Mouse (Mus musculus) embryonic fibroblast, embryonic 13.5 days (primary cell): ENCODE measurements around the gene Spats2l. TPM values are rescaled to one million over a fixed set of nuclear protein-coding genes. Genes with fewer than 3 reads are reported as not detected.

Experiments used
- H3K27ac ChIP-seq: 2 replicates; pipeline ENCODE4 v1.5.1; 2012; ENCODE audit warnings: low read length, control low read depth, inconsistent platforms; ENCODE audit not compliant: insufficient read depth
- H3K4me1 ChIP-seq: 2 replicates; pipeline ENCODE4 v1.6.1; 2011; ENCODE audit warnings: low read length; ENCODE audit not compliant: control insufficient read depth, insufficient read depth
- H3K4me3 ChIP-seq: 2 replicates; pipeline ENCODE4 v1.5.1; 2011; ENCODE audit warnings: mild to moderate bottlenecking, control low read depth, low read length; ENCODE audit not compliant: insufficient read depth
- CTCF ChIP-seq: IDR thresholded peaks from 2 replicates; pipeline ENCODE4 v1.5.1; 2011; ENCODE audit warnings: mild to moderate bottlenecking, control low read depth, low read length, moderate library complexity, borderline replicate concordance; ENCODE audit not compliant: insufficient read depth
- POLR2A ChIP-seq: IDR thresholded peaks from 2 replicates; pipeline ENCODE4 v1.6.1; 2011; ENCODE audit warnings: low read depth, mild to moderate bottlenecking, control low read depth, low read length, moderate library complexity
- polyA plus RNA-seq: library from polyadenylated mRNA; stranded (reverse); fragments of >200 nt; gene quantifications from 2 replicates; pipeline ENCODE4 v1.2.4, GENCODE M21; 2011; ENCODE audit warnings: low read depth; ENCODE audit not compliant: missing spikeins, insufficient read length

Gene Spats2l
- polyA plus RNA-seq, 1 experiment: 50.3 TPM

DNA sequence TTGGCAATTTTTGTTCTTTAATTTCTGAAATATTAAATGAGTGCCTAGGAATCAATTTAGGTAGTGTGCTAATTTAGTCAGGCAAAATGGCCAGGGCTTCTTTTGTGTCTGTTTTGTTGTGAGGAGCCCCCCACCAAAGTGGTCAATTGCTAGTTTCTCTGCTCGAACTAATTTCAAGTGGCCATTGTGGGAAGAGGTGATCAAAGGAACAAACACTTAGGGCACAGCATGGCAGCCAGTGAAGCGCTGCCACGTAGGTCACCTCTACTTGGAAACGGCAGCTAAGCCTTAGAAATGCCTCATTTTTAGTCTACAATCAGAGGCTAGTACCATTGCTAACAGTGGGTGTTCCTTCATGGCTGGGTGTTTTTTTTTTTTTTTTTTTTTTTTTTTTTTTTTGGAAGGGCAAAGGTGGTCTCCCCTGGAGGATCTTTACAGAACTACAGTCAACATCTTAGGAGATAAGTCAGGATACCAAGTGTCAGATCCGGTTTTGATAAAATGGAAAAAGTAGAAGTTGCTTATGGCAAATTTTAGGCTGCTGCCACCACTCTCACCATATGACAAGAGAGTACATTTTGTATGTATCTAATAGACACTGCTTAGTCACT, 2.8 kb downstream of the Spats2l start:
- Histone ChIP-seq H3K4me1 (no peaks in the 10 kb centered on the region), H3K4me3 (no peak overlapping the region), H3K27ac (no peak overlapping the region)
- TF ChIP-seq POLR2A: no peak
- no peak for TF ChIP-seq CTCF

DNA sequence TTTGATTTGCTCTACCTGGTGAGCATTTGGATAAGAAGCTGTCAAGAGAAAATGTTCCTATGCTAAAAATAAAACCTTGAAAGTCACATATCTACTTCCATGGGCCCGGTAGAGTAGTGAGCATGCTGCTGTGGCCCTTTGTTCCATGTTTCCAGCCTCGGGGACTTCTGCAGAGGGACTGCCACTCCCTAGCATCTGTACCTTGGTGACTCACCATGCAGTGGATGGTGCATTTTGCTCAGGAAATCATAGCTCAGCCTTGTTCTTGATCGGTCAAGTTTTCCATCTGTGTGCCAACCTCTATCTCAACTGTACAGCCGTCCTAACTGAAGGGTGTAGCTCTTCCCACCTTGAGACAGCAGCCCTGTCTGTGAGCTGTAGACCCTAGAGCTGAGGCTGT, 10.3 kb downstream of the Spats2l start:
- no peak overlapping the region for H3K27ac ChIP-seq
- no peaks in the 10 kb centered on the region for H3K4me1 ChIP-seq
- H3K4me3 ChIP-seq: no peak overlapping the region
- no peak for TF ChIP-seq POLR2A
- TF ChIP-seq CTCF: no peak

DNA sequence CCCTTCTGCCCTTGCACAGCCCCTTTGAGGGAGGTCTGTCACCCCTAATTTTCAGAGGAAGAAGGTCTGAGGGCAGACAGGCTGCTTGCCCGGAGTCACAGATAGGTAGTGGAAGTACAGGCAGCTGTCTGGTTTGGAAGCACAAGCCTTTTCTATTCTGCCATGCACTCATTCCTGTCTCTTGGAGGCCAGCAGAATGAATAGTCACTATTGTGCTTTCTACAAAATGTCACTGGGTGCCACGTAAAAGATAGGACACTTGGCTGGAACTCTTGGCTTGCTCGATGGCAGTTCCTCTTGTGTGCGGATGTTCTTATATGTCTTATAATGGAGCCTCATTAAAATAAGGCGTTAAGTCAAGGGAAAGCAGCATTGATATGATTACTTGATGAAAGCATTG, 15.9 kb downstream of the Spats2l start:
- no peak overlapping the region for H3K4me3 ChIP-seq

DNA sequence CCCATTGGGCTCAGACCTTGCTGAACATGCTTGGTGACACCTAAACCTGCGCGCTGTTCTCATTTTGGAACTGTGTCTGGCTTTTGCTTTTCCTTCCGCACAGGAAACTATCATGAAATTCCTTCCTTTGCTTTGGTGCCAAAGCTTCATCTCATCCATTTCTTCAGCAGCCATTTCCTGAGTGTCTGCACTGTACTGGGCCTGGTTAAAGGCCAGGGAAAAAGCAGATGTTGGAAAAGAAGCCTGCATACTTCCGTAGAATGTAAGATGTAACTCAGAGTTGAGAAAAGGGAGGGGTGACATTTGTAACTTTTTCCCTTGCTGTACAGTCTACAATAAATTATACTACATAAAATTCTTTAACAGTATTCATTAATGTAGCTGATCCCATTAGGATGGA, 18.2 kb downstream of the Spats2l start:
- Histone ChIP-seq H3K27ac (no peak overlapping the region), H3K4me1 (peaks cover 3% of the 10 kb centered on the region; the same call in 1 of the 2 replicates), H3K4me3 (no peak overlapping the region)
- TF ChIP-seq POLR2A: no peak
- no peak for TF ChIP-seq CTCF

More for the DNA sequence above, 15.9 kb downstream of the Spats2l start:
- Histone ChIP-seq H3K4me1 (peaks cover 3% of the 10 kb centered on the region; the same call in 1 of the 2 replicates), H3K27ac (no peak overlapping the region)
- no peak for TF ChIP-seq POLR2A
- TF ChIP-seq CTCF: no peak

DNA sequence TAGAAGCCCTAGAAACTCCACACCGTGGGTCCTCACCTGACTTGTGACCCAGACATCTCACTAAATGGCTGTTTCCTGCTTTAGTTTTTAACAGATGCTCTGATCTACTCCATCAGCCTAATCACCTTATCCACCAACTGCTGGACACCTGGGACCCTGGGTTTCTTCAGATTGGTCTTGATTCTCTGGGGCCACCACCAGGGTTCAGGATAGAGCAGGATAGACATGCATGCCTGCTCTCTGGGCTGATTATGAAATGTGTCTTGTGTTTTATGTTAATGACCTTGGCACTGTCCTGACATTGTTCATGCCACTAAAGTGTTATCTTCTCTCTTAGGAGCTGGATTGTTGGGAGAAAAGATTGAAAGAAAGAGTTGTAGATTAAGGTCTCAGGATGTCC, 21.9 kb downstream of the Spats2l start:
- TF ChIP-seq POLR2A: no peak
- no peak for TF ChIP-seq CTCF
- no peak overlapping the region for H3K27ac ChIP-seq
- H3K4me1 ChIP-seq: peaks cover 3% of the 10 kb centered on the region; the same call in 1 of the 2 replicates
- H3K4me3 ChIP-seq: no peak overlapping the region

DNA sequence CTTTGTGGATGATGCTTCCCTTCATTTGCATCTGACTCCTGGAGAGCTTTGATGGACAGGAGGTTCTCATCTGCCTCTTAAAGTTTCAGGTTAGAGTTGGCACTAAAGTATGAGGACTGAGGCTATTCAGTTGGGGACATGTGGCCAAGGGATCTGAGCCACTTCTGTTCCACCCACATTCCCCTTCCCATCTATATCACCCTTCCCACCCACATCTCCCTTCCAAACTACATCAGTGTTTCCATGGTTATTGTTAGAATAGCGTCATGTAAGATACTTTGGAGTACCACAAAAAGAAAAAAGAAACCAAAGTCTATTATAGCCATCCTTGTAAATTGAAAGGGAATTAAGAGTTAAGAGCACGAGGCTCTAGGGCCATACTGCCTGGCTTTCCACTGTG, 25.4 kb downstream of the Spats2l start:
- H3K27ac ChIP-seq: no peak overlapping the region
- no peak for TF ChIP-seq POLR2A
- TF ChIP-seq CTCF: no peak
- H3K4me3 ChIP-seq: no peak overlapping the region
- no peaks in the 10 kb centered on the region for H3K4me1 ChIP-seq

DNA sequence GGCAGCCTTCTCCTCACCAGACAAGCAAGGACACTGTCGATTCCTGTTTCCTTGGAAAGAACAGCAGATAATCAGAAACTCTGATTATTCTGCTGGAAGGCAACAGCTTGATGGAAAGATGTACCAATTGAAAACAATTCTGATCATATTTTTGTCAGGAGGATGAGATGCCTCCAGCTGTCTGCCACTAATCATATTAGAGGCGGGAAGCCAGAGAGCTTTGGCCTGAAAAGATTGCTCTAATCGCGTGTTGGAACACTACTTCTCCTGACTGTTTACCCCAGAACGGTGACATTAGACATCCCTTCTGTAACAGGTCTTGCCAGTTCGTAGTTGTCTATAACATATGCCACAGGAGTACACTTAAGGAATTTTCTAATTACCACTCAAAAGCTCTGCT, 26.9 kb downstream of the Spats2l start:
- TF ChIP-seq CTCF (no peak), POLR2A (no peak)
- Histone ChIP-seq H3K27ac (no peak overlapping the region), H3K4me1 (no peaks in the 10 kb centered on the region), H3K4me3 (no peak overlapping the region)

DNA sequence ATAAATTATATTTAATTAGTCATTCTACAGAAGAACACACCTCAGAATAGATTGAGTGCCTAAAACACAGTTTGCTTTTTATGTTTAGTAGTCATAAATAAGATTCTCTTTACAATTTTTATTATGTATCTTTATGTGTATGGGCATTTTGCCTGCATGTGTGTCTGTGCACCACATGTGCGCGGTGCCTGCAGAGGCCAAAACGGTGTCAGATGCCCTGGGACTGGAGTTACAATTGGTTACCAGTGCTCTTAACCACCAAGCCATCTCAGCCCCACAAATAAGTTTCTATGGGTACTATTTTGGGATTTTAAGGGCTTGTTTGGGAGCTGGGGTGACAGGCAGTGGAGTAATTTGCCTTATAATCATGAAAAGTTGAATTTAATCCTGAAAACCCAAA, 32.2 kb downstream of the Spats2l start:
- no peak overlapping the region for H3K4me3 ChIP-seq
- H3K27ac ChIP-seq: no peak overlapping the region
- TF ChIP-seq POLR2A (no peak), CTCF (no peak)
- no peaks in the 10 kb centered on the region for H3K4me1 ChIP-seq

DNA sequence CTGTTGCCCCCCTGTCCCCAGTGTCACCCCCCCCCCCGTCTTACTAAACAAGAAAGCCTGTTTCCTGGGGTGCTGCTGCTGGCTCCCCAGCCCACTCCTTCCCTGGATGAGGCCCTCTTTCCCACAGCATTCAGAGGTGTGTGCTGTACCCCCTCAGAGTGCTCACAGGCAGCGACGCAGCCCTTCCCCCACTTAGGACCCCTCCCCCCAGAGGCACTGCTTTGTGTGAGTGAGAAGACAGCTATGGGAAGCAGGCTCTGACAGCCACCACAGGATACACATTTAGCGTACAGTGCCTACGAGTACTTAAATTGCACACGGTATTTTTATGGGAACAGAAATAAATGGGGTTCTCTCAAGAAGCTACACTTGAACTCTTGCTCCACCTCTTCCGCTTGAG, 33.9 kb downstream of the Spats2l start:
- Histone ChIP-seq H3K4me1 (no peaks in the 10 kb centered on the region), H3K27ac (no peak overlapping the region)

DNA sequence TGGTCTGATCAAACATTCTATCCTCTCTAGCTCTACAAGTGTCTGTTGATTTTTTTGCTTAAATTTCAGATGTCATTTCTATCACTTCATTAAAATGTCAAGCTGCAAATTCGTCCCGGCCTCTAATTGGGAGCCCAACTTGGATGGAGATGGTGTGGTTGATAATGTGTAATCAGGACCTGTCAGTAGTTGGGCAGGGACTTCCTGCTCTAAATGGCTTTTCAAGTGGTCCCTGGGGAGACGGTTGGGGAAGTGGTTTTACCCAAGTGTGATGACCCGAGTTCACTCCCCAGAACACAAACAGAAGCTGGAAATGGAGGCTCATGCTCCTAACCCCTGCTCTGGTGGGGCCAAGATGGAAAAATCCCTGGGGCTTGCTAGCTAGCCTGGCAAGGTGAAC, 36.3 kb downstream of the Spats2l start:
- Histone ChIP-seq H3K4me3 (no peak overlapping the region), H3K4me1 (no peaks in the 10 kb centered on the region), H3K27ac (no peak overlapping the region)
- TF ChIP-seq POLR2A (no peak), CTCF (no peak)

More for the DNA sequence above, 33.9 kb downstream of the Spats2l start:
- H3K4me3 ChIP-seq: no peak overlapping the region
- TF ChIP-seq POLR2A (no peak), CTCF (no peak)
